Mouse (Mus musculus) B cell, adult 62 days (primary cell): Measurements from ENCODE around the gene Usp35. TPM values are rescaled to one million over a fixed set of nuclear protein-coding genes. Genes with fewer than 3 reads are reported as not detected.

Experiments used
- total RNA-seq: library from RNA; stranded (reverse); gene quantifications from 4 replicates; pipeline ENCODE4 v1.2.4, GENCODE M21; 2023

The Usp35 gene
- 6.3 to 11.8 TPM (median 8.8 TPM) in 4 replicates for total RNA-seq

GRCm38 (mm10) chr7:97331726-97332666 is at the start of gene Usp35, which contains the start of gene Kctd21:
Gene Usp35 (minus strand): TSS chr7:97332020.
Gene Kctd21 (plus strand): TSS chr7:97332327.

Other genes with a start within 250 kb of the Usp35 start
- gene Kctd21, start 307 bp upstream of the Usp35 start, total RNA-seq, result 0.52 to 1.5 TPM (median 0.73 TPM) in 4 replicates
- 10.4 to 17.9 TPM (median 14.1 TPM) in 4 replicates for gene Alg8, start 39.6 kb upstream of the Usp35 start, total RNA-seq
- gene Ndufc2, start 68.0 kb upstream of the Usp35 start, total RNA-seq, result 46.1 to 55.5 TPM (median 52.9 TPM) in 4 replicates
- gene Thrsp, start 85.7 kb upstream of the Usp35 start, total RNA-seq, result not detected in 4 replicates
- gene Kctd14, start 119.3 kb upstream of the Usp35 start, total RNA-seq, result 6.8 to 8.2 TPM (median 7.8 TPM) in 4 replicates
- 86.7 to 105 TPM (median 94.3 TPM) in 4 replicates for gene Ints4, start 148.9 kb upstream of the Usp35 start, total RNA-seq
- 7.7 to 11.3 TPM (median 10.0 TPM) in 4 replicates for gene Aamdc, start 247.5 kb upstream of the Usp35 start, total RNA-seq
- gene Rsf1, start 247.9 kb upstream of the Usp35 start, total RNA-seq, result 77.0 to 82.8 TPM (median 79.8 TPM) in 4 replicates